Mouse (Mus musculus): Measurements from ENCODE around the gene Rfx5. TPM values are rescaled to one million over a fixed set of nuclear protein-coding genes. Genes with fewer than 3 reads are reported as not detected.

Rfx5 gene
- 26.9 and 27.6 TPM in 2 replicates for polyA plus RNA-seq (2012; rRNA removed)

GRCm38 (mm10) chr3:94953764-94954616 is at the start of gene Rfx5:
Rfx5 (plus strand) TSS chr3:94954075.

DNA sequence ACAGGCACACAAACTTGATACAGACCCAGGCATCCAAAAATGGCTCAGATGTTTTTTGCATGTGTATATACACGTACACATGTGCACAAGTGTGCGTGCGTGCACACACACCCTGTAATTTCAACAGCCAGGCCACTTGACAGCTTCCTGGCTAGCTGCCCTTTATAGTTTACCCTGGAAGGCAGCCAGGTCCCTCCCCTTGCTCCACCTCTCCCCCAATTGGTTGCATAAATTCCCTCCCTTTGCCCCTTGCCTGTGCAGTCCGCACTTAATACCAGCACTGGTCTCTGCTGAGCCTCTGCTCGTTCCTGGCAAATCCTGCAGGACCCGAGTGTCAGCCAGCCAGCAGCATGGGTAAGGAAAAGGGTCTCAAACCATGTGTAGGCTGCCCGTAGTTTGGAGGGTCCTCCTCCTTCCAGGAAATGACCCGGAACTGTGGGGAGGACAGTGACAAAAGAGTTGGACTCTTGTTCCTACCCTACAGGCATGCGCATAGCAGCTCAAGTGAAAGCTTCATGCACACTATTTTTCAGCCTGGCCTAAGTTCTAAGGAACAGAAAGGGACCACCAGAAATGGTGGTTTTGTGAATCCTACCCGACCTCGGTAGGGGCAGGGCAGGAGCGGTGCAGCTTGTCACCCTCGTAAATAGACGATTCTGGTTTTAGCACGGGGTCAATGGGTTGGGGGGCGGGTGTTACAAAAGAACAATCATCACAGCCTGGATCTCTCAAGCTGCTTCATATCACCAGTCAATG is 20.9 kb upstream of the Rfx5 start, which contains the start of gene Selenbp1:
Gene Selenbp1, plus strand, starts transcription at position 248 of the 756 bp plus-strand sequence.

GRCm38 (mm10) chr3:94974528-94975422 is 20.9 kb downstream of the Rfx5 start, which contains the start of gene Pi4kb:
Pi4kb (plus strand) TSS chr3:94974731.

Other genes with a start within 250 kb of the Rfx5 start
- gene Cgn, start 167.6 kb upstream of the Rfx5 start, polyA plus RNA-seq (2012; rRNA removed): 5.9 and 6.6 TPM in 2 replicates
- gene Pogz, start 116.5 kb upstream of the Rfx5 start, polyA plus RNA-seq (2012; rRNA removed): 63.8 and 67.6 TPM in 2 replicates
- gene Psmb4, start 67.1 kb upstream of the Rfx5 start, polyA plus RNA-seq (2012; rRNA removed): 395 and 399 TPM in 2 replicates
- 8.6 and 11.5 TPM in 2 replicates for gene Selenbp1, start 21.0 kb upstream of the Rfx5 start, polyA plus RNA-seq (2012; rRNA removed)
- 49.2 and 51.5 TPM in 2 replicates for gene Pi4kb, start 20.7 kb downstream of the Rfx5 start, polyA plus RNA-seq (2012; rRNA removed)
- gene Zfp687, start 61.4 kb downstream of the Rfx5 start, polyA plus RNA-seq (2012; rRNA removed): 24.9 and 26.9 TPM in 2 replicates
- 274 and 277 TPM in 2 replicates for gene Psmd4, start 88.5 kb downstream of the Rfx5 start, polyA plus RNA-seq (2012; rRNA removed)
- 29.6 and 30.0 TPM in 2 replicates for gene Pip5k1a, start 152.9 kb downstream of the Rfx5 start, polyA plus RNA-seq (2012; rRNA removed)
- 167 and 188 TPM in 2 replicates for gene Vps72, start 156.9 kb downstream of the Rfx5 start, polyA plus RNA-seq (2012; rRNA removed)
- gene Tmod4, start 170.4 kb downstream of the Rfx5 start, polyA plus RNA-seq (2012; rRNA removed): 2.2 and 2.9 TPM in 2 replicates
- 135 and 140 TPM in 2 replicates for gene Scnm1, start 179.9 kb downstream of the Rfx5 start, polyA plus RNA-seq (2012; rRNA removed)
- gene Lysmd1, start 180.0 kb downstream of the Rfx5 start, polyA plus RNA-seq (2012; rRNA removed): 22.2 and 22.8 TPM in 2 replicates
- gene Tnfaip8l2, start 188.3 kb downstream of the Rfx5 start, polyA plus RNA-seq (2012; rRNA removed): 2.6 and 3.1 TPM in 2 replicates
- 121 and 123 TPM in 2 replicates for gene Sema6c, start 206.4 kb downstream of the Rfx5 start, polyA plus RNA-seq (2012; rRNA removed)